Mouse (Mus musculus) midbrain, embryonic 10.5 days (tissue): ENCODE measurements at regions not wholly inside any gene's neighbourhood (a gene's known extent, or its start where the extent isn't known, plus 50 kb on each side); places are given as distances from the start of the nearest gene placed in this dataset.

Experiments
- DNase-seq: peaks from one replicate; pipeline ENCODE4 v3.0.0-alpha.2; 2017; ENCODE audit warnings: low spot score
- H3K27ac ChIP-seq: fragments of 300-500 bp; sonication (generic); replicated peaks from 2 replicates; pipeline ENCODE4 v1.5.1; 2016; ENCODE audit warnings: mild to moderate bottlenecking
- H3K27me3 ChIP-seq: fragments of 300-500 bp; sonication (generic); 2 replicates; pipeline ENCODE4 v1.6.1; 2016; ENCODE audit warnings: low read depth, mild to moderate bottlenecking; ENCODE audit not compliant: poor library complexity, severe bottlenecking
- H3K36me3 ChIP-seq: fragments of 300-500 bp; sonication (generic); 2 replicates; pipeline ENCODE4 v1.6.1; 2016; ENCODE audit warnings: mild to moderate bottlenecking, moderate library complexity
- H3K4me1 ChIP-seq: fragments of 300-500 bp; sonication (generic); 2 replicates; pipeline ENCODE4 v1.6.1; 2016
- H3K4me3 ChIP-seq: fragments of 300-500 bp; sonication (generic); 2 replicates; pipeline ENCODE4 v1.5.1; 2016; ENCODE audit warnings: mild to moderate bottlenecking, moderate library complexity
- H3K9me3 ChIP-seq: fragments of 300-500 bp; sonication (generic); replicated peaks from 2 replicates; pipeline ENCODE4 v1.6.1; 2016; ENCODE audit warnings: mild to moderate bottlenecking
- WGBS: fragments of 180-500 bp; shearing (Covaris S2); methylation state at CpG from one replicate; pipeline ENCODE4 v1.1.7; 2016; 5-methylcytosine and 5-hydroxymethylcytosine counted together

GRCm38 (mm10) chr2:48479601-48480000 lies 334.3 kb upstream of the Acvr2a start:
- no peaks in the 10 kb centered on the region for H3K27me3 ChIP-seq
- H3K9me3 ChIP-seq, result no peaks in the 10 kb centered on the region
- H3K4me1 ChIP-seq, result peaks cover 21% of the 10 kb centered on the region
- no peaks in the 10 kb centered on the region for H3K36me3 ChIP-seq
- no peak overlapping the region for H3K4me3 ChIP-seq
- peak overlapping the region; percentile 42; the same call in 1 of the 2 replicates for H3K27ac ChIP-seq
- 97% methylated on average over 1 of the region's 1 CpGs for WGBS
- no peak for DNase-seq

GRCm38 (mm10) chr2:48480428-48481191 lies 333.3 kb upstream of the Acvr2a start:
- Histone ChIP-seq H3K36me3 (no peaks in the 10 kb centered on the region), H3K4me3 (no peak overlapping the region), H3K9me3 (no peaks in the 10 kb centered on the region), H3K4me1 (peaks cover 21% of the 10 kb centered on the region), H3K27ac (peak overlapping the region; percentile 76), H3K27me3 (no peaks in the 10 kb centered on the region)
- peak; percentile 15 for DNase-seq
- WGBS, result 64% methylated on average over 9 of the region's 9 CpGs

GRCm38 (mm10) chr2:48481209-48481742 lies 332.6 kb upstream of the Acvr2a start:
- Histone ChIP-seq H3K36me3 (no peaks in the 10 kb centered on the region), H3K4me3 (no peak overlapping the region), H3K27ac (peak overlapping the region; percentile 76), H3K27me3 (no peaks in the 10 kb centered on the region), H3K4me1 (peaks cover 21% of the 10 kb centered on the region), H3K9me3 (no peaks in the 10 kb centered on the region)
- peak; percentile 50 for DNase-seq
- WGBS, result 18% methylated on average over 12 of the region's 12 CpGs

GRCm38 (mm10) chr2:48493574-48493973 lies 320.3 kb upstream of the Acvr2a start:
- H3K4me3 ChIP-seq, result no peak overlapping the region
- 96% methylated on average over 3 of the region's 3 CpGs for WGBS
- H3K27me3 ChIP-seq, result no peaks in the 10 kb centered on the region
- H3K27ac ChIP-seq, result no peak overlapping the region
- H3K4me1 ChIP-seq, result no peaks in the 10 kb centered on the region
- H3K9me3 ChIP-seq, result no peaks in the 10 kb centered on the region
- H3K36me3 ChIP-seq, result no peaks in the 10 kb centered on the region
- DNase-seq, result no peak

- no peak for DNase-seq
- H3K27ac ChIP-seq, result no peak overlapping the region
- no peaks in the 10 kb centered on the region for H3K4me1 ChIP-seq
- H3K4me3 ChIP-seq, result no peak overlapping the region
- no peaks in the 10 kb centered on the region for H3K36me3 ChIP-seq
- no peaks in the 10 kb centered on the region for H3K27me3 ChIP-seq
- WGBS, result 63% methylated on average over 2 of the region's 2 CpGs
- no peaks in the 10 kb centered on the region for H3K9me3 ChIP-seq
These were observed 319.8 kb upstream of the Acvr2a start for GRCm38 (mm10) chr2:48494065-48494464.

GRCm38 (mm10) chr2:48494632-48495031 lies 319.3 kb upstream of the Acvr2a start:
- Histone ChIP-seq H3K4me3 (no peak overlapping the region), H3K36me3 (no peaks in the 10 kb centered on the region), H3K9me3 (no peaks in the 10 kb centered on the region), H3K4me1 (no peaks in the 10 kb centered on the region), H3K27me3 (no peaks in the 10 kb centered on the region), H3K27ac (no peak overlapping the region)
- WGBS, result 88% methylated on average over 3 of the region's 3 CpGs
- no peak for DNase-seq

GRCm38 (mm10) chr2:48498047-48498723 lies 315.7 kb upstream of the Acvr2a start:
- no peak for DNase-seq
- H3K27ac ChIP-seq, result no peak overlapping the region
- 91% methylated on average over 5 of the region's 5 CpGs for WGBS

GRCm38 (mm10) chr2:48499396-48499795 lies 314.5 kb upstream of the Acvr2a start:
- Histone ChIP-seq H3K36me3 (no peaks in the 10 kb centered on the region), H3K9me3 (no peaks in the 10 kb centered on the region), H3K4me3 (no peak overlapping the region), H3K4me1 (no peaks in the 10 kb centered on the region), H3K27ac (no peak overlapping the region), H3K27me3 (no peaks in the 10 kb centered on the region)
- no peak for DNase-seq
- WGBS, result 89% methylated on average over 6 of the region's 6 CpGs

More at GRCm38 (mm10) chr2:48498047-48498723, 315.7 kb upstream of the Acvr2a start:
- H3K4me1 ChIP-seq, result no peaks in the 10 kb centered on the region
- no peak overlapping the region for H3K4me3 ChIP-seq
- H3K27me3 ChIP-seq, result no peaks in the 10 kb centered on the region
- no peaks in the 10 kb centered on the region for H3K36me3 ChIP-seq
- H3K9me3 ChIP-seq, result no peaks in the 10 kb centered on the region

GRCm38 (mm10) chr2:48501387-48501786 lies 312.5 kb upstream of the Acvr2a start:
- no peak for DNase-seq
- no peaks in the 10 kb centered on the region for H3K36me3 ChIP-seq
- H3K4me1 ChIP-seq, result no peaks in the 10 kb centered on the region
- no peak overlapping the region for H3K4me3 ChIP-seq
- no peaks in the 10 kb centered on the region for H3K9me3 ChIP-seq
- 86% methylated on average over 2 of the region's 2 CpGs for WGBS
- H3K27ac ChIP-seq, result no peak overlapping the region
- no peaks in the 10 kb centered on the region for H3K27me3 ChIP-seq

GRCm38 (mm10) chr2:48513848-48514247 lies 300.1 kb upstream of the Acvr2a start:
- H3K27me3 ChIP-seq, result no peaks in the 10 kb centered on the region
- H3K4me3 ChIP-seq, result no peak overlapping the region
- H3K36me3 ChIP-seq, result no peaks in the 10 kb centered on the region
- no peak for DNase-seq
- H3K27ac ChIP-seq, result no peak overlapping the region
- no peaks in the 10 kb centered on the region for H3K9me3 ChIP-seq
- H3K4me1 ChIP-seq, result no peaks in the 10 kb centered on the region

- H3K9me3 ChIP-seq, result no peaks in the 10 kb centered on the region
- no peaks in the 10 kb centered on the region for H3K36me3 ChIP-seq
- no peaks in the 10 kb centered on the region for H3K27me3 ChIP-seq
- H3K4me1 ChIP-seq, result no peaks in the 10 kb centered on the region
- H3K4me3 ChIP-seq, result no peak overlapping the region
- 76% methylated on average over 5 of the region's 5 CpGs for WGBS
- no peak overlapping the region for H3K27ac ChIP-seq
- no peak for DNase-seq
These were observed 294.0 kb upstream of the Acvr2a start for GRCm38 (mm10) chr2:48519838-48520404.

GRCm38 (mm10) chr2:48520535-48520971 lies 293.4 kb upstream of the Acvr2a start:
- Histone ChIP-seq H3K4me1 (no peaks in the 10 kb centered on the region), H3K4me3 (no peak overlapping the region), H3K27ac (no peak overlapping the region), H3K36me3 (no peaks in the 10 kb centered on the region), H3K27me3 (no peaks in the 10 kb centered on the region), H3K9me3 (no peaks in the 10 kb centered on the region)
- no peak for DNase-seq
- 84% methylated on average over 2 of the region's 2 CpGs for WGBS

- no peak for DNase-seq
- no peaks in the 10 kb centered on the region for H3K9me3 ChIP-seq
- H3K36me3 ChIP-seq, result no peaks in the 10 kb centered on the region
- no peaks in the 10 kb centered on the region for H3K27me3 ChIP-seq
- H3K4me3 ChIP-seq, result no peak overlapping the region
- WGBS, result 85% methylated on average over 2 of the region's 2 CpGs
- H3K27ac ChIP-seq, result no peak overlapping the region
- H3K4me1 ChIP-seq, result peaks cover 23% of the 10 kb centered on the region
These were observed 278.5 kb upstream of the Acvr2a start for GRCm38 (mm10) chr2:48535453-48535852.
